Mouse (Mus musculus): Measurements from ENCODE around the gene Timp3.
A peak's percentile ranks its signal among the peaks of the same experiment; 100 is the strongest.

Timp3 gene

GRCm38 (mm10) chr10:86325272-86325671 is 25.1 kb downstream of the Timp3 start:
- no peak for DNase-seq (ENCODE audit: extremely low read depth, insufficient read length, low spot score)

- DNase-seq (ENCODE audit: extremely low read depth, insufficient read length, low spot score): no peak
Observed at GRCm38 (mm10) chr10:86328143-86328542, 28.0 kb downstream of the Timp3 start.

- no peak for DNase-seq (ENCODE audit: extremely low read depth, insufficient read length, low spot score)
Observed at GRCm38 (mm10) chr10:86328691-86329090, 28.5 kb downstream of the Timp3 start.

- no peak for DNase-seq (ENCODE audit: extremely low read depth, insufficient read length, low spot score)
Observed at GRCm38 (mm10) chr10:86329241-86329882, 29.2 kb downstream of the Timp3 start.

DNA sequence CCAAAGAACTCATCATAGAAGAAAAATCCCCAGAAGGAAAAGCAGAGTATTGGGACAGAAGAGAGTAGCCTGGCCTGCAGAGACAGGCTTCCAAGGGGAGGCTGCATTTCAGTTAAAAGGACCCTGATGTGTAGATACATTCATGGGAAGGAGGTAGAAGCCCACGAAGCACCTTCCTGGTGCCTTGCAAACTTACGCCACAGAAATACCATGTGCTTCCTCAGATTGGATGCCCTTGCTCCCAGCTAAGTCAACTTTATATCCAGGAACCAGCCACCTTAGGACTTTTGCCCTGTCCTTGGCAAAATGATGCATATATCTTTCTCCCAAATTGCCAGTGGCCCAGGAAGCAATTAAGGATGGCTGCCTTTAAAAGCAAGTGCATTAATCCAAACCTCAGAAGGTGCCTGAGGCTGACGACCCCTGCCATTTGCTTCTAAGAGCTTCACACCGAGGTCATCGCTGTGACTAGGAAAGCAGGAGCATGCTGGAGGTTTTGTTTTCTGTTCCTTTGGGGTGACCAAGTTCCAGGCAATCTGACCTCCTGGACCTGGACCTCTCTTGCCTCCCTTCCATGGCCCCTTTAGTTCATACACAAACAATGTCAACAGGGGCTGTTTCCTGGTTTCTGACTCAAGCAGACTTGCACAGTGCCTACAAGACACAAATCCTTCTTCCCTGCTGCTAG is 31.0 kb downstream of the Timp3 start:
- DNase-seq (ENCODE audit: extremely low read depth, insufficient read length, low spot score): no peak

DNA sequence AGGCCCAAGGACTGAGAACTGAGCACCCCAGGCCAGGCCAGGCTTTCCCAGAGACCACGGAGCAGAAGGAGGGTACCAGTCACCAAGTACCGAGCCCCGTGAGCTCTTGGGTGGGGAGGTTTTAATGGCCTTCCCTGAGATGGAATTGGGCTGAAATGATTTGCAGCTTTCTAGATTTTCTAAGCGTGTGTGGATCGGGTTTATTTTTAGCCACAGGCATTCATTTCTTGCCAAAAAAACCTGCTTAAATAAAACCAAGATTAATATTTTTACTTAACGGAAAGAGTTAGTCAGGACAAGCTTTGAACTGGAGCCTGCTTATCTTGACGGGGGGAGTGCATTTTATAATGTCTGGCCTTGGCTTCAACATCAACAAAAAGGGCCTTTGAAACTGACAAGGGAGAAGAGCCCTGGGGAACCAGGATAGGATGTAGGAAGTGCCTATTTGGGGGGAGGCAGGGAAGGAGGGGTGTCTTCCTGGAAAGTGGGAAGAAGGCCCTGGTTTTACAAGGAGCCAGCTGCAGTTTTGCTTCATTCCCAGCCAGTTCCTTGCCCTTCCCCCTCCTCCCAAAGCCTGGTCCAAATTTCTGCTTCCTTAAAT is 31.6 kb downstream of the Timp3 start:
- DNase-seq (ENCODE audit: extremely low read depth, insufficient read length, low spot score): no peak

GRCm38 (mm10) chr10:86332942-86333341 is 32.8 kb downstream of the Timp3 start:
- DNase-seq (ENCODE audit: extremely low read depth, insufficient read length, low spot score): no peak

- DNase-seq (ENCODE audit: extremely low read depth, insufficient read length, low spot score): no peak
Observed at GRCm38 (mm10) chr10:86334581-86334980, 34.4 kb downstream of the Timp3 start.

DNA sequence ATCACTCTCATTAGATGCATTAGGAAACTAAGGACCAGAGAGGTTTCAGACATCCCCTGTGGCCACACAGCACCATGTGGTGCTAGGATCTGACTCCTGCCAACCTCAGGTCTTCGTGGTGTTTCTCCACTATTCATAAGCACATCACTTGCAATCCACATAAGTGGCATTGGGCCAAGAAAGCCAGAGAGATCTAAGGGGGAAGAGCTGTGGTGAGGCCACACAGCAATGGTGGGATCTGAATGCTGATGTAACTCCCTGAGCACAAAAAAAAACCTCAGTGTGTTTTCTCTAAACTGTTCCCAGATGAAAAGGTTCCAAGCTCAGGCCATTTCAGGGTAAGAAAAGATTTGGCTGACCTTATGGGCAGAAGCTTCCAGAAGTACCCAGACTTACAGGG is 36.3 kb downstream of the Timp3 start:
- no peak for DNase-seq (ENCODE audit: extremely low read depth, insufficient read length, low spot score)

DNA sequence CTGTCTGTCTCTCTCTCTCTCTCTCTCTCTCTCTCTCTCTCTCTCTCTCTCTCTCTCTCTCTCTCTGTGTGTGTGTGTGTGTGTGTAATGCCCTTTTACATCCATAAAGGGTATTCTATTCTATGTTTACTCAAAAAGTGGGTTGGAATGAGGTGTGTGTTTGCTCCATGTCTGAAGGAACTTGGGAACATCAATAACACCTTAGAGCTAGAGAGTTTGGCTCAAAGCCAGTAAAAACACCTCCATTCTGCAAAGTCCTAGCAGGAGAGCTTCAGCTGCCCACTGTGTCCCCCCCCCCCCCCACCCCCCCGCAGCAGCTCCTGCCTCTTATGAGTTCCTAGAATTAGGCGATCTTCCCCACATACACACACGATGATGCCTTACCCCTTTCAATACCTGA is 37.1 kb downstream of the Timp3 start:
- DNase-seq (ENCODE audit: extremely low read depth, insufficient read length, low spot score): no peak

DNA sequence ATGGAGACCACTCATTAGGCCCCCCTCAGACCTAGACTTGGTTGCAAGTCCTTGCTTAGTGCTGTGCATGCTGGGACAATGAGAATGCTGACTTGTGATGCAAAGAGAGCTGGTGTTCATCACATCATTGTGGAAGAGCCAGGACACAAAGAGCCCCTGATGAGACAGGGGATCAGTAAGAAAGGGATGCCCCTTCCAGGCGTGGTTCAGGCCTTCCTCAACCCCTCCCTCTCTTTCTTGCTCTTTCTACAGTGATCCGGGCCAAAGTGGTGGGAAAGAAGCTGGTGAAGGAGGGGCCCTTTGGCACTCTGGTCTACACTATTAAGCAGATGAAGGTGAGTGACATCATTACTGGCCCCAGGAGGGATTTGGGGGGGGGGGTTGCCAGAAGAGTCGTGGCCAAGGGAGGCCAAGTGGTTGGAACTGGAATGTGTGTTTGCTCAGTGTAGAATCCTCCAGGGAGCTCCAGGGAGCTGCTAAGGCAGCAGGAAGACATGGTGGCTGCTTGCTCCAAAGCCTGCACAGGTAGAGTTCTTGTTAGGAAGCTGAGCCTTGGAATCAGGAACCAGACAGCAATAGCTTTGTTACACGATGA is 38.0 kb downstream of the Timp3 start:
- DNase-seq (ENCODE audit: extremely low read depth, insufficient read length, low spot score): peak; percentile 46

GRCm38 (mm10) chr10:86339121-86339520 is 38.9 kb downstream of the Timp3 start:
- DNase-seq (ENCODE audit: extremely low read depth, insufficient read length, low spot score): no peak

GRCm38 (mm10) chr10:86339649-86340379 is 39.6 kb downstream of the Timp3 start:
- peak; percentile 85 for DNase-seq (ENCODE audit: extremely low read depth, insufficient read length, low spot score)

GRCm38 (mm10) chr10:86340421-86340820 is 40.2 kb downstream of the Timp3 start:
- DNase-seq (ENCODE audit: extremely low read depth, insufficient read length, low spot score): no peak

DNA sequence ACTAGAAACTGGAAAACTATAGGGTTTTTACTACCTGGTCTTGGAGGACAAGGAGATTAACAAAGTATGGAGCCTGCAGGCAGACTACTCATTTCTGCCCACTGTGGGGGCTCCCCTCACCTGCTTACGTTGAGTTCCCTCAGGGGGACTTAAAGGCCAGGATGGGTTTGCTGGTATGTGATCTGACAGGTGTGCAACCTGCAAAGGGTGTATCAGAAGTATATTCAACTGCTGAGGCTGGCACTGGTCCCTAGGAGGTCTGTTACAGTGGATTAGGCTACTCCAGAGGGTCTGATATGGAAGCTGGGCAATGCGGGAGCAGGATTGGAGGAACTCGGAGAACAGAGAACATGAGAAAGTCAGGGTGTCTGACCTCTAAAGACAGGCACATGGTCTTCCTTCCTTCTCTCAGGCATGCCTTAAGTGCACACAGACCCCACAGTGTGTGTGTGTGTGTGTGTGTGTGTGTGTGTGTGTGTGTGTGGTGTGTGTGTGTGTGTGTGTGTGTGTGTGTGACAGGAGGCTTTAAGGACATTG is 40.9 kb downstream of the Timp3 start:
- no peak for DNase-seq (ENCODE audit: extremely low read depth, insufficient read length, low spot score)

GRCm38 (mm10) chr10:86341589-86341988 is 41.4 kb downstream of the Timp3 start:
- no peak for DNase-seq (ENCODE audit: extremely low read depth, insufficient read length, low spot score)

DNA sequence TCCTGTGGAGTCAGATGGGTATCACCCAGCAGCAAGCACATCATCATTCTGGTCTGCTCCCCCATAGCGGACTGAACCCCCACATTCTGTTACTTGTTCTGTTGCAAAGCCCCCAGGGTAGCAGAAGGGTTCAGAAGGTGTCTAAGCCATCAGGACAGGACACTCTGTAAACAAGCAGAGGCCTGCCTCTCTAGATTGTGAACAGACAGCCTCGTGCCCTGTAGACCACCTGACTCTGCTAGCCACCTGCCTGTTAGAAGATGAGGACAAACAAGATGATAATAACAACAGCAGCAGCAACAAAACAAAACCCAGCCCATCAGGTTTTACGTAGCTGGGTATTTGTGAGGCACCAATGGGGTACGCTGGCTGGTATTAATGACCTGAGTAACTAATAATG is 42.0 kb downstream of the Timp3 start:
- DNase-seq (ENCODE audit: extremely low read depth, insufficient read length, low spot score): no peak

- DNase-seq (ENCODE audit: extremely low read depth, insufficient read length, low spot score): no peak
Observed at GRCm38 (mm10) chr10:86342713-86343112, 42.5 kb downstream of the Timp3 start.

- DNase-seq (ENCODE audit: extremely low read depth, insufficient read length, low spot score): no peak
Observed at GRCm38 (mm10) chr10:86343362-86343761, 43.2 kb downstream of the Timp3 start.

DNA sequence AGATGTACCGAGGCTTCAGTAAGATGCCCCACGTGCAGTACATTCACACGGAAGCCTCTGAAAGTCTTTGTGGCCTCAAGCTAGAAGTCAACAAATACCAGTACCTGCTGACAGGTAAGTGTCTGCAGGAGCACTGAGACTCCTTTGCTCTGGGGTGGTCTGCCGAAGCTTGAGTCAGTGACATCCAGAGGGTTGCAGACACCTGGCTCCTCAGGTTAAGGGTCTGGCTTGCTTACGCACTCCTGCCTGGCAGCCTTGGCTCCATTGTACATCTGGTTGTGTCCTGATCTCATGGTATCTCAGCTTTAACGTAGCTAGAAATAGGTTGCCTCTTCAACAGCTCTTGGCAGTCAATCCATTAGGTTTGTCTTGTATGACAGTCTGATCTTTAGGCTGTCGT is 43.8 kb downstream of the Timp3 start:
- no peak for DNase-seq (ENCODE audit: extremely low read depth, insufficient read length, low spot score)

GRCm38 (mm10) chr10:86344654-86345053 is 44.5 kb downstream of the Timp3 start:
- no peak for DNase-seq (ENCODE audit: extremely low read depth, insufficient read length, low spot score)
